Mouse (Mus musculus): ENCODE measurements around the gene Pars2. TPM values are rescaled to one million over a fixed set of nuclear protein-coding genes. Genes with fewer than 3 reads are reported as not detected.

The Pars2 gene
- polyA plus RNA-seq, 1 experiment from 2014 or later: 5.8 TPM

- ChIA-PET CTCF (interaction anchor here (0.9 to 1.1 kb wide), 2 partner anchors 12 to 178 kb away, joined by 3 read pairs; no protein-coding TSS in a partner anchor), POLR2A (no interaction called here)
- ATAC-seq (no peak), DNase-seq (ENCODE audit: low read depth, low spot score) (no peak)
- TF ChIP-seq CTCF (IDR thresholded peaks at IDR 0.05): no peak
- in situ Hi-C loops (cut with MboI; ENCODE audit: low pct_unique_long_range_greater_than_20kb): loop anchor here (10.0 kb wide), 1 partner anchor 86 kb away; no protein-coding TSS in a partner anchor
- H3K27me3 ChIP-seq: no peaks in the 10 kb centered on the region
These were observed 32.0 kb upstream of the Pars2 start for GRCm38 (mm10) chr4:106618898-106619297.

GRCm38 (mm10) chr4:106621428-106621827 lies 29.4 kb upstream of the Pars2 start:
- ChIA-PET POLR2A (no interaction called here), CTCF (no interaction called here)
- ATAC-seq (no peak), DNase-seq (ENCODE audit: low read depth, low spot score) (no peak)
- no peak for TF ChIP-seq CTCF (IDR thresholded peaks at IDR 0.05)
- in situ Hi-C loops (cut with MboI; ENCODE audit: low pct_unique_long_range_greater_than_20kb): no loop called here
- no peaks in the 10 kb centered on the region for H3K27me3 ChIP-seq

GRCm38 (mm10) chr4:106622030-106622493 lies 28.8 kb upstream of the Pars2 start, which contains the start of gene Ttc22:
Gene Ttc22 (plus strand): TSS chr4:106622432.
- ChIA-PET CTCF (interaction anchor here (2.0 kb wide), 1 partner anchor 8 kb away, joined by 6 read pairs; no protein-coding TSS in a partner anchor), POLR2A (no interaction called here)
- DNase-seq (ENCODE audit: low read depth, low spot score) (no peak), ATAC-seq (no peak)
- in situ Hi-C loops (cut with MboI; ENCODE audit: low pct_unique_long_range_greater_than_20kb): no loop called here
- H3K27me3 ChIP-seq: no peaks in the 10 kb centered on the region
- no peak for TF ChIP-seq CTCF (IDR thresholded peaks at IDR 0.05)

GRCm38 (mm10) chr4:106622712-106623111 lies 28.2 kb upstream of the Pars2 start:
- in situ Hi-C loops (cut with MboI; ENCODE audit: low pct_unique_long_range_greater_than_20kb): no loop called here
- CTCF ChIA-PET: interaction anchor here (1.0 to 2.0 kb wide), 2 partner anchors 8 to 84 kb away, joined by 3 to 6 read pairs; no protein-coding TSS in a partner anchor
- no peaks in the 10 kb centered on the region for H3K27me3 ChIP-seq

DNA sequence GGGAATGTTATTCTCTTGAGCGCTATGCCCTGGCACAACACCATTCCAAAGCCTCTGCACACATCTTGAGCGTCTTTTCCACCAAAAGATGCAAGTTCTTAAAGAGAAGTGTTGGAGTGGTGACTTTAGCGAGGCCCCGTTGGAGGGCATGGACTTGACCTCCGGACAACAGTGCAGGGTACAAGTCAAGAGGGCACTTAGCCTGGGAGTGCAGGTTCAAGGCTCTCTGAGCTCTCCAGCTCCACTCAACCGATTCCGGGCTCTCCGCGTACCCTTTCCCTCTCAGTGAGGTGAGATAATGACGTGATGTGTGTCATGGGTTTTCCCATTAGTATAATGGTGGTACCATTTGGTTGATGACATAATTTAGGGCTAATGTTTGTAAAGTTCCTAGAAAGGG lies 26.6 kb upstream of the Pars2 start:
- ChIA-PET POLR2A (no interaction called here), CTCF (interaction anchor here (2.1 kb wide), 1 partner anchor 10 kb away, joined by 9 read pairs; no protein-coding TSS in a partner anchor)
- no peak for DNase-seq (ENCODE audit: low read depth, low spot score)
- no peak for ATAC-seq
- in situ Hi-C loops (cut with MboI; ENCODE audit: low pct_unique_long_range_greater_than_20kb): no loop called here
- no peak for TF ChIP-seq CTCF (IDR thresholded peaks at IDR 0.05)
- no peaks in the 10 kb centered on the region for H3K27me3 ChIP-seq

More at GRCm38 (mm10) chr4:106622712-106623111, 28.2 kb upstream of the Pars2 start:
- no peak for TF ChIP-seq CTCF (IDR thresholded peaks at IDR 0.05)
- POLR2A ChIA-PET: interaction anchor here (0.6 kb wide), 1 partner anchor 23 kb away, joined by 3 read pairs; no protein-coding TSS in a partner anchor
- DNase-seq (ENCODE audit: low read depth, low spot score) (no peak), ATAC-seq (no peak)

DNA sequence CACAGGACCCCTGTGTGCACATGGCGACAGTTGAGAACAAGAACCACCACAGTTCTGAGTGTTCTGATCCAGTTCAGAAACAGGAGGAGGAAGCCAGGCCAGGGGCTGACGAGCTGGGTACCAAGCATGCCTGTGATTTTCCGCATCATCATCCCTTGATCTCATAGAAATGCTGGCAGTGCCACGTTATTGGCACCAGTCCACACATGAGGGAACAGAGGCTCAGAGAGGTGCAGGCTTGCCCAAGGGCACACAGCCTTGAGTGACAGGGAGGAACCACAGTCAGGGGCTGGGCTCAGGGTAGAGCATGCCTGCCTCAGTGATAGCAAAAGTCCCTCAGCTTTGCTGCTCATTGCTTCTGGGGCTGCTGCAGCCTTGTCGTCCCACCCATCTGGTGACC lies 23.1 kb upstream of the Pars2 start:
- no peak for TF ChIP-seq CTCF (IDR thresholded peaks at IDR 0.05)
- no peak for ATAC-seq
- POLR2A ChIA-PET: no interaction called here
- in situ Hi-C loops (cut with MboI; ENCODE audit: low pct_unique_long_range_greater_than_20kb): no loop called here
- CTCF ChIA-PET: interaction anchor here (1.5 kb wide), 1 partner anchor 14 kb away, joined by 4 read pairs; no protein-coding TSS in a partner anchor
- H3K27me3 ChIP-seq: no peaks in the 10 kb centered on the region
- no peak for DNase-seq (ENCODE audit: low read depth, low spot score)

GRCm38 (mm10) chr4:106628650-106629360 lies 22.1 kb upstream of the Pars2 start:
- DNase-seq (ENCODE audit: low read depth, low spot score) (no peak), ATAC-seq (no peak)
- in situ Hi-C loops (cut with MboI; ENCODE audit: low pct_unique_long_range_greater_than_20kb): no loop called here
- no peaks in the 10 kb centered on the region for H3K27me3 ChIP-seq
- TF ChIP-seq CTCF (IDR thresholded peaks at IDR 0.05): no peak
- POLR2A ChIA-PET: no interaction called here
- CTCF ChIA-PET: interaction anchor here (1.4 to 5.4 kb wide), 3 partner anchors 15 to 57 kb away, joined by 3 to 44 read pairs (median 13); partner anchors contain the start of gene Pars2

- in situ Hi-C loops (cut with MboI; ENCODE audit: low pct_unique_long_range_greater_than_20kb): no loop called here
- no peaks in the 10 kb centered on the region for H3K27me3 ChIP-seq
- no peak for TF ChIP-seq CTCF (IDR thresholded peaks at IDR 0.05)
- ChIA-PET CTCF (interaction anchor here (0.6 to 5.4 kb wide), 5 partner anchors 15 to 57 kb away, joined by 3 to 44 read pairs (median 5); partner anchors contain the start of genes Pars2 and Ttc4), POLR2A (no interaction called here)
- DNase-seq (ENCODE audit: low read depth, low spot score) (no peak), ATAC-seq (no peak)
These were observed 21.5 kb upstream of the Pars2 start for GRCm38 (mm10) chr4:106629374-106629773.

GRCm38 (mm10) chr4:106630333-106631220 lies 20.3 kb upstream of the Pars2 start:
- POLR2A ChIA-PET: no interaction called here

DNA sequence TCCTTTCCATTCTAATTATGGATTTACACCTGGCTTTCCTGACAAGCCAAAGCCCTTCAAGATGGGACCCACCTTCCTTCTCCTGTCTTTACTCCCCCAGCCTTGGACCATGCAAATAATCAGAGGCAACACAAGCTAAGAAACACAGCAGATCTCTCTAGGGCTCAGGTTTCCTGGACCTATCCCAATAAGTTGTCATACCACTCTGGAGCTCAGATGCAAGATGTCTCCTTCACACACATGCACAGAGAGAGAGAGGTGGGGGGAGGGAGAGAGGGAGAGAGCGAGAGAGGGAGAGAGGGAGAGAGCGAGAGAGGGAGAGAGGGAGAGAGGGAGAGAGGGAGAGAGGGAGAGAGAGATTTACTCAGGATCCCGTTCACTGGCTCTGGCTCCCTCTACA lies 18.6 kb upstream of the Pars2 start:
- DNase-seq (ENCODE audit: low read depth, low spot score) (no peak), ATAC-seq (no peak)
- in situ Hi-C loops (cut with MboI; ENCODE audit: low pct_unique_long_range_greater_than_20kb): loop anchor here (5.0 to 10.0 kb wide), 2 partner anchors 75 to 532 kb away; no protein-coding TSS in a partner anchor
- no peaks in the 10 kb centered on the region for H3K27me3 ChIP-seq
- POLR2A ChIA-PET: no interaction called here
- CTCF ChIA-PET: interaction anchor here (0.9 to 5.4 kb wide), 4 partner anchors 12 to 77 kb away, joined by 3 to 44 read pairs (median 4); partner anchors contain the start of gene Pars2
- no peak for TF ChIP-seq CTCF (IDR thresholded peaks at IDR 0.05)

More at GRCm38 (mm10) chr4:106630333-106631220, 20.3 kb upstream of the Pars2 start:
- no peak for TF ChIP-seq CTCF (IDR thresholded peaks at IDR 0.05)
- DNase-seq (ENCODE audit: low read depth, low spot score): no peak
- ATAC-seq: no peak
- in situ Hi-C loops (cut with MboI; ENCODE audit: low pct_unique_long_range_greater_than_20kb): loop anchor here (5.0 to 10.0 kb wide), 2 partner anchors 77 to 534 kb away; no protein-coding TSS in a partner anchor
- CTCF ChIA-PET: interaction anchor here (0.6 to 5.4 kb wide), 13 partner anchors 12 to 78 kb away, joined by 3 to 44 read pairs (median 4); partner anchors contain the start of genes Pars2 and Ttc4
- no peaks in the 10 kb centered on the region for H3K27me3 ChIP-seq

All from Patski (cell line).